Mouse (Mus musculus) hindbrain, embryonic 16.5 days (tissue): ENCODE results near the gene Tnnt1. TPM values are rescaled to one million over a fixed set of nuclear protein-coding genes. Genes with fewer than 3 reads are reported as not detected.
"Not testable (repeated sequence)": the region's sequence is repeated elsewhere in the genome, so short reads cannot be mapped to it uniquely, and the experiment has no call there.

Source experiments
- ATAC-seq: fragments of 200-750 bp; cut with Nextera tagmentation; 2 replicates; pipeline ENCODE4 v1.8.0; 2017; ENCODE audit warnings: moderate TSS enrichment, moderate library complexity
- H3K27ac ChIP-seq: fragments of 300-500 bp; sonication (generic); 2 replicates; pipeline ENCODE4 v1.5.1; 2014; ENCODE audit warnings: low read depth, mild to moderate bottlenecking, control low read depth, low read length, moderate library complexity
- H3K27me3 ChIP-seq: fragments of 300-500 bp; sonication (generic); replicated peaks from 2 replicates; pipeline ENCODE4 v1.6.1; 2014; ENCODE audit warnings: low read length; ENCODE audit not compliant: control insufficient read depth, insufficient read depth
- H3K36me3 ChIP-seq: fragments of 300-500 bp; sonication (generic); 2 replicates; pipeline ENCODE4 v1.6.1; 2014; ENCODE audit warnings: mild to moderate bottlenecking, low read length, moderate library complexity, mixed read lengths; ENCODE audit not compliant: control insufficient read depth, insufficient read depth
- H3K4me1 ChIP-seq: fragments of 300-500 bp; sonication (generic); 2 replicates; pipeline ENCODE4 v1.6.1; 2014; ENCODE audit warnings: low read depth, low read length; ENCODE audit not compliant: control insufficient read depth, insufficient read depth
- H3K4me2 ChIP-seq: fragments of 300-500 bp; sonication (generic); 2 replicates; pipeline ENCODE4 v1.6.1; 2014; ENCODE audit warnings: mild to moderate bottlenecking, low read length, control low read depth, moderate library complexity
- H3K4me3 ChIP-seq: fragments of 300-500 bp; sonication (generic); 2 replicates; pipeline ENCODE4 v1.5.1; 2014; ENCODE audit warnings: mild to moderate bottlenecking, low read length, control low read depth, moderate library complexity
- H3K9ac ChIP-seq: fragments of 300-500 bp; sonication (generic); 2 replicates; pipeline ENCODE4 v1.6.1; 2014; ENCODE audit warnings: low read depth, mild to moderate bottlenecking, control low read depth, low read length, moderate library complexity
- H3K9me3 ChIP-seq: fragments of 300-500 bp; sonication (generic); 2 replicates; pipeline ENCODE4 v1.6.1; 2014; ENCODE audit warnings: mild to moderate bottlenecking, low read length, moderate library complexity; ENCODE audit not compliant: control insufficient read depth
- WGBS: fragments of 180-500 bp; shearing (Covaris S2); extraction: QIAGEN DNeasy Blood & Tissue Kit; methylation state at CpG from one replicate; pipeline ENCODE4 v1.1.7; 2014; 5-methylcytosine and 5-hydroxymethylcytosine counted together
- polyA plus RNA-seq: library from polyadenylated mRNA; unstranded; fragments of >200 nt; fragmentation: Nextera tagmentation; extraction: Ambion mirVana; gene quantifications from 2 replicates; pipeline ENCODE4 v1.2.1, GENCODE M21; 2015

The Tnnt1 gene
- polyA plus RNA-seq, 1 experiment from 2014 or later = 3.7 TPM

DNA sequence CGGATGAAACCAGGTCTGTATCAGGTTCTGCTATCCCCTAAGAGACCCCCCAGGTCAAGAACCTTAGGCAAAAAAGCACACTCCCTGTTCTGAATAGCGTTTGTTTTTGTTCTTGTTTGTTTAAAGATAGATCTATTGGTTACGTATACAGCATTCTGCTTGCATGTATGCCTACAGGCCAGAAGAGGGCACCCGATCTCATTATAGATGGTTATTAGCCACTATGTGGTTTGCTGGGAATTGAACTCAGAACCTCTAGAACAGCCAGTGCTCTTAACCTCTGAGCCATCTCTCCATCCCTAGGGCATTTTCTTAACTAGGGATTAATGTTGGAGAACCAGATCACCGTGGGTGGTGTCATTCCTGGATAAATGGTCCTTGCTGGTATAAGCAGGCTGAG lies 25.2 kb upstream of the Tnnt1 start:
- Histone ChIP-seq H3K36me3 (peaks cover 10% of the 10 kb centered on the region), H3K9ac (no peak overlapping the region), H3K27me3 (no peaks in the 10 kb centered on the region), H3K4me3 (no peak overlapping the region), H3K4me2 (no peak overlapping the region), H3K4me1 (peaks cover 9% of the 10 kb centered on the region), H3K9me3 (peaks cover 3% of the 10 kb centered on the region), H3K27ac (no peak overlapping the region)
- no peak for ATAC-seq
- WGBS = 70% methylated on average over 5 of the region's 5 CpGs

DNA sequence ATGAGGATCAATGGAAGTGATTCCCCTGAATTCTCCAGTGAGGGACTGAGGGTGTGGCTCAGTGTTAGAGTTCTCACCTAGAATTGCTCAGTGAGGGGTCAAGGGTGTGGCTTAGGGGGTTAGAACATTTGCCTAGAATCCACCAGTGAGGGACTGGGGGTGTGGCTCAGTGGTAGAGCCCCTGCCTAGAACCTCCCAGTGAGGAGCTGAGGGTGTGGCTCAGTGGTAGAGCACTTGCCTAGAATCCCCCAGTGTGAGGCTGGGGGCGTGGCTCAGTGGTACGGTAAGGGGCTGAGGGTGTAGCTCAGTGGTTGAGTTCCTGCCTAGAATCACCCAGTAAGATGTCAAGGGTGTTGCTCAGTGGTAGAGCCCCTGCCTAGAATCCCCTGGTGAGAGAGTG lies 22.8 kb upstream of the Tnnt1 start:
- WGBS = 80% methylated on average over 2 of the region's 2 CpGs
- peaks cover 10% of the 10 kb centered on the region for H3K36me3 ChIP-seq
- no peak overlapping the region for H3K9ac ChIP-seq
- H3K4me3 ChIP-seq = no peak overlapping the region
- H3K27me3 ChIP-seq = no peaks in the 10 kb centered on the region
- no peak overlapping the region for H3K27ac ChIP-seq
- no peak for ATAC-seq
- H3K9me3 ChIP-seq = peaks cover 3% of the 10 kb centered on the region
- H3K4me1 ChIP-seq = no peaks in the 10 kb centered on the region
- no peak overlapping the region for H3K4me2 ChIP-seq

DNA sequence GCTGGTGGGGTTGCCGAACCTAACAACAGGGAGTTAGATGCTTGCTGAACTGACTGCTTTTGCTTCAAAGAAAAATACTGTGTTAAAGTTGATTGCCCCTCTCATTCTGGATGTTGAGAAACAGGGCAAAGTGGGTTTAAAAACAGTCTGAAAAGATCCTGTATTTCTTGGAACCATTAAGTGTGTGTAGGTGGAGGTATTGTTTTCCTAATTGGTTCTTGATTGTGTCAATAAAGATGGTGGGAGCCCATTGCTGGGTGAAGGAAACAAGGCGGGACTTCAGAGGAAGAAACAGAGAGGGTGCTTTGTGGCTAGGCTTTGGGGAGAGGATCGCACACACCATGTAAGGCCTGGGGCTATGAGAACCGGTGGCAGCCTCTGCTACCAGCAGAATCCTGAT lies 21.0 kb upstream of the Tnnt1 start:
- no peaks in the 10 kb centered on the region for H3K27me3 ChIP-seq
- H3K4me1 ChIP-seq = no peaks in the 10 kb centered on the region
- no peaks in the 10 kb centered on the region for H3K9me3 ChIP-seq
- H3K36me3 ChIP-seq = peaks cover 7% of the 10 kb centered on the region
- H3K4me3 ChIP-seq = no peak overlapping the region
- H3K27ac ChIP-seq = no peak overlapping the region
- no peak overlapping the region for H3K4me2 ChIP-seq
- 63% methylated on average over 4 of the region's 4 CpGs for WGBS
- no peak overlapping the region for H3K9ac ChIP-seq
- no peak for ATAC-seq

DNA sequence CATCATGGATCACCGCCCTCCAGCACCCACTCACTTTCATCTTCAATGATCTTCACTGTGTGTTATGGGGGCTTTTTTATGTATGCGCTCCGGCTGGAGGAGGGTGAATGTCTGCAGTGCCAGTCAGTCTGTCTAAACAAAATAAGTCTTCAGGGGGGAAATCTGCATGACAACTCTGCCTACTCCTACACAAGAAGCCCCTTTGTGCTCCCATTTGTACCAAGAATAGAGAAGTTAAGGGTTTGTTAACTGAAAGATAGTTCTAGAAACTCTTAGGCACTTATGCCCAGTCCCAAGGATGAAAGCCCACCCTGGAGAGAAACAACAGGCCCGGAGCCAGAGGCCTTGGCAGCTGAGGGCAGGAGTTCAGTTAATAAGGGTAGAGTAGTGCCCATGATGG lies 20.2 kb upstream of the Tnnt1 start:
- H3K9ac ChIP-seq = no peak overlapping the region
- H3K9me3 ChIP-seq = no peaks in the 10 kb centered on the region
- no peak overlapping the region for H3K4me2 ChIP-seq
- H3K4me3 ChIP-seq = no peak overlapping the region
- peaks cover 4% of the 10 kb centered on the region for H3K36me3 ChIP-seq
- peaks cover 2% of the 10 kb centered on the region for H3K27me3 ChIP-seq
- WGBS = 66% methylated on average over 4 of the region's 4 CpGs
- no peaks in the 10 kb centered on the region for H3K4me1 ChIP-seq
- no peak overlapping the region for H3K27ac ChIP-seq
- ATAC-seq = no peak

DNA sequence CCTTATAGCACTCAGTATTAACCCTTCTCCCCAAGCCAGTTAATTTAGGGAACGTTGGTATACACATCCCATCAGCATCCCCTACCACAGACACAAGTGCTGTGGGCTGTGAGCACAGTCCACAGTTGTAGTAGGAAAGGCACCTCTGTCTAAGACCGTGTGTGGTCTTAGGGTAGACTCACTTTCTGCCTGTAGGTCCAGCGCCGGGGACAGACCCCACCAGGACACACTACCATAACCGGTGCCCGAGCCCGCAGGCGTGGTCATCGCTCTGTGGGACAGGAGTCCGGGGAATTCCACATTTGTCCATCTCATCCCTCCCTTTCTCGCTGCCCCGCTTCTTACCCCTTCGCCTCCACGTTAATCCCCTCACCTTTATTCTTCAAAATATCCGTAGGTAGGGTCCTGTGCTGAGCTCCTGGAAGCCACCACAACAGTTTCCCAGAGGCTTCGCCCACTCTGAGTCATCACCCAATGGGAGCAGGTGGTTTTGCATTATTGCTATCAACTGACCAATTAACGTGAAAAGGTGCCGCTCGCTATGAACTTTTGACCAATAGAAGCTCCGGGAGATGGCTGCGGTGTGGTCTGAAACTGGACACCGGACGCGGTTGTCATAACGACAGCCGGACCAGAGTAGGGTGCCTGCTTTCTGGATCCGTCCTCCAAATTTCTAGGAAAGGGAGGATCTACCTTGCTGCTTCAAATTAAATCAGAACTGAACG lies 16.0 kb upstream of the Tnnt1 start, which contains the start of gene Dnaaf3:
TSS of gene Dnaaf3 (minus strand) at position 449 of the 725 bp plus-strand sequence.
- peak; percentile 72 for ATAC-seq
- H3K27me3 ChIP-seq = peaks cover 2% of the 10 kb centered on the region
- H3K9me3 ChIP-seq = no peaks in the 10 kb centered on the region
- no peaks in the 10 kb centered on the region for H3K36me3 ChIP-seq
- 4% methylated on average over 28 of the region's 28 CpGs for WGBS
- H3K4me3 ChIP-seq = peak within 1 kb of the TSS; percentile 25
- no peaks in the 10 kb centered on the region for H3K4me1 ChIP-seq
- H3K4me2 ChIP-seq = peak within 1 kb of the TSS; percentile 46
- no peak within 1 kb of the TSS for H3K9ac ChIP-seq
- H3K27ac ChIP-seq = no peak within 1 kb of the TSS

DNA sequence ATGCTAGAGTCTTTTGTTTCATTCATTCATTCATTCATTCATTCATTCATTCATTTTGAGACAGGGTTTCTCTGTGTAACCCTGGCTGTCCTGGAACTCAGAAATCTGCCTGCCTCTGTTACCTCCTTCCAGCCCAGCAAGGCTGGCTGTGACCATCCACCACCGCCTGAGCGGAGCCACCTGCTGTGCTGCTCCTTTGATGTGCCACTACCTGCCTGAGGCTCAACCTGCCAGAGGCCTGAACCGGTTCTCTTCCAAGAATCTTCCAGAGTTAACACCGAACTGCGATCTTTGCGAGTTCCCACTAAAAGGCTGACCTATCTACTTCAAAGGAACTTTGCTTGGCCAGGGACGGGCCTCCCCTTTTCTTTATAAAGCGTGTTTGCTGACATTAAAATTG lies 14.0 kb upstream of the Tnnt1 start:
- H3K36me3 ChIP-seq, H3K27me3 ChIP-seq, H3K4me2 ChIP-seq, H3K9ac ChIP-seq, ATAC-seq, H3K4me1 ChIP-seq, H3K27ac ChIP-seq, H3K4me3 ChIP-seq, H3K9me3 ChIP-seq: not testable (repeated sequence)
- 59% methylated on average over 7 of the region's 8 CpGs for WGBS

DNA sequence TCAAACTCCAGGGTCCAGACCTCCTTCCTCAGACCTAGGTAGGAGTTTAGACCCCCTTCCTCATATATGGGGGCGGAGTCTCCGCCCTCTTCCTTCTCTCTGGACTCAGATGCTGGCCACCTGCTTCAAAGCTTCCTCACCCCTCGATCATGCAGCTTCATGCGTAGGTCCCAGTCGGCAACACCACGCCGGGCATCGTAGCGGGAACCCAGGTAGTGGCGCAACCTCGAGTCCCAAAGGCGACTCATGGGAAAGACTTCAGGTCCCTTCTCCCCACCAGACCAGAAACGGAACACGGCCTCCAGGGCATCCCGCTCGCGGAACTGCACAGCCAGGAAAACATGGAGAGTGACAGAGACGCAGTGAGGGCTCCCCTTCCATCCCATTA lies 11.1 kb upstream of the Tnnt1 start:
- 44% methylated on average over 18 of the region's 18 CpGs for WGBS
- H3K9me3 ChIP-seq = no peaks in the 10 kb centered on the region
- no peak overlapping the region for H3K9ac ChIP-seq
- peaks cover 2% of the 10 kb centered on the region for H3K27me3 ChIP-seq
- H3K36me3 ChIP-seq = no peaks in the 10 kb centered on the region
- H3K4me2 ChIP-seq = peak overlapping the region; percentile 69
- ATAC-seq = peak; percentile 7; the same call in 1 of the 2 replicates
- H3K27ac ChIP-seq = no peak overlapping the region
- peak overlapping the region; percentile 7; the same call in 1 of the 2 replicates for H3K4me3 ChIP-seq
- peaks cover 3% of the 10 kb centered on the region; the same call in 1 of the 2 replicates for H3K4me1 ChIP-seq

DNA sequence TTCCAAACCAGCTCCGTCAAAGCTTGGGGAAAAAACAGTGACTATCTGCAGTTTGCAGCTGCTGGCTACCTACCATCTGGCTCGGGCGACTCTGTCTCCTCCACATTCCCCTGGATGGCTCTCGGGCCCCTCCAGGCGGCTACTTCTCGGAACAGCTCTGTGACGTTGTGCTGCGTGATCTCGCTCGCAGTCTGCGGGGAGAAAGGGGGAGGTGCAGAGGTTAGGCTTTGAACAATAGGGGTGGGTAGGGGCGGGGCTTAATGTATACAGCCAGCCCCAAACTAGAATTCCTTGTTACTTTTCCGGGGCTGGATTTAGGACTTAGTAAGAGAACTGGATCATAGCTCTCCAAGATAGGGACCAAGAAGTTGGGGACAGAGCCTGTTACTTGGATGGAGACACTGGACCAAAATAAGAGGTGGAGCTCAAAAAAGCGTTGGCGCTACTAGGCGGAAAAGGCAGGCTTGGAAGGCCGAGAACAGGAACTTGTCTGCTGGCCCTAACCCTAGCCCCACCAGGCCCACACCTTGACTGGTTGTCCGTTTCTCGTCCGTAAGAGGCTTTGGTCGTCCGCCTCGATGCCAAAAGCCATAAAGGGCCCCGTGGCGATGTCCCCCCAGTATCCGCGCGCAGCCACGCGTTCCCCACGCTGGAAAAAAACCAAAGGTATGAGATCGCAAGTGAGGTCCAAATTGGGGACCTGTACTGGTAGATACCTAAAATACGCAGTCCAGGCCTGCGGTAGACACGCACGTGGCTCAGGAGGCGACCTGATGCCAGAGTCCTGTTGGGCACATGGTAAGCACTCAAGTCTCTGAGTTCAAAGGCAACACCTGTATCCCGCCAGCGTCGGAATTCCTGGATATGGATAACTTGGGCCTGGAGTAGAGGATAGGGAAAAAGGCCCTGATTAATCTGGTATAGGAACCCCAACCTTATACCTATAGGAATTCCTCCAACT lies 10.4 kb upstream of the Tnnt1 start:
- Histone ChIP-seq H3K9ac (peak overlapping the region; percentile 60), H3K27ac (peak overlapping the region; percentile 54), H3K36me3 (no peaks in the 10 kb centered on the region), H3K4me2 (peak overlapping the region; percentile 69), H3K27me3 (peaks cover 2% of the 10 kb centered on the region), H3K4me1 (peaks cover 3% of the 10 kb centered on the region; the same call in 1 of the 2 replicates), H3K4me3 (peak overlapping the region; percentile 38), H3K9me3 (no peaks in the 10 kb centered on the region)
- peak; percentile 96 for ATAC-seq
- 22% methylated on average over 40 of the region's 40 CpGs for WGBS
